Mouse (Mus musculus): ENCODE measurements around the gene Lmo7. TPM values are rescaled to one million over a fixed set of nuclear protein-coding genes. Genes with fewer than 3 reads are reported as not detected.

Gene Lmo7
- total RNA-seq, 4 experiments from 2014 or later = 111 to 135 (median 125) TPM

DNA sequence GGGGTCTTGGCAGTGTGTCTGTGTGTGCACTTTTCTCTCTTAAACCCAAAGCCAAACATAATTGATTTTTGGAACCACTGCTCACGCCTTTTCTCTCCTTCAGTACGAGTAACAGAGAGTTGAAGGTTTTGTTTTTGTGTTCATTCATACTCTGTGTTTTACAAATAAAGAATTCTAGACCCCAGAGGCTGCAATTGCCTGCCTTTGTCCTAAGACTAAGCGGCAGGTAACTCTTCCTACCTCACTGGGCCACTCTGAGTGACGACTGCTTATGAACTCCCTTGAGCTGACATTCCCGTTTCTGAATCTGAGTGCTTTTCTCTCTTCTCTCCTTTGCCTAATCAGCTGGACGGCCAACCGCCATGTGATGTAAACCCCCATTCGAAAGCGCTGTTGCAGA, 203.8 kb downstream of the Lmo7 start:
- no peak for DNase-seq (ENCODE audit: low spot score in 2 of 2)

DNA sequence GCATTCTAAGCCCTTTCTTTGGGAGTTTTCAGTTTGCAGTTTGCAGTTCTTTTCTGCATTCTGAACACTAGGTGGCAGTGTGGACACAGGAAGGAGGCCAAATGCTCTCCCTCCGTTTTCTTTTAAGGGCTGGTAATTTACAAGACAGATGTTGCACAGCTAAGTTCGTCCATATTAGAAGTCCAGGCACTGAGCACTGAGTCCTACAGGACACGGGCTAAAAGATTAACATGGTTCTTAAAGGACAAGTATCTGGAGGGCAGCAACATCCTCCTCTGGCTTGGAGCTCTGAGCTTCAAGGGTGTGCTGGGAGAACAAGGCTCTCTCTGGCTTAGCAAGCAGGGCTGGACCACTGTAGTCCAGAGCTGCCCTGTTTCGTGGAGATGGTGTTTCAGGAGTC, 213.2 kb downstream of the Lmo7 start:
- DNase-seq (ENCODE audit: low spot score in 2 of 2) = peak in 1 of 2 experiments; percentile 37

DNA sequence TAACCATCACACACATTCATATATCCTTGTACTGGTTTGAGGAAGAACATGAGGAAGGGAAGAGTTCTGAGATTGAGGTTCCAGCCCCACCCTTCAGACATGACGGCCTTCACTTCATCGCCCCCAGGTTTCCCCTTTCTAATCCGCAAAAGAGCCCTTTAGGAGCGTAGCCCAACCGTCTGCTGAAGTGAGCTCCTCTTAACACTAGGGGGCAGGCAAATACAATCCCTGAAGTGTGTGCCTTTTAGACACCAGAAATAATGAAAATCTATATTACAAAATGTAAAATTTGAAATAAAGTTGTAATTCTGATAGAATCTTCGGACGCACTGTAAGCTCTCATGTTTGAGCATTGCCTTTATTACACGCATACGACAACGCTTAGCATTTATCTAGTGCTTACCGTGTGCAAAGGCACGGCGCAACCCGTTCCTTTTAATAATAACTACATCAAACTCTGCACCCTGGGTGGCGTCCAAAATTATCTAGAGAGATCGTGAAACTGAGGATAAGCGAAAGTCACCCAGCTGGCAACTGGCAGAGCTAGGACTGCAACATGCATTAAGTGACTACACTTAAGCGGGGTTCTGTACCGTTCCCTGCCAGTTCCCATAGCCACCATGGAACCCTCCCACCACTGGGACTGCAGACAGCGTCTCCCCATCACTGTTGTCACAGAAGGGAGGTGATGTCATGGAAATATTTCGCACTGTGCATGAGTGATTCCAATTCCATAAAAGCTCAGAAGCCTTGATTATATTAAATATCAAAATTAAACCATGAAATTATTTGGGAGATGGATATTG, 217.2 kb downstream of the Lmo7 start:
- DNase-seq (ENCODE audit: low spot score in 2 of 2) = peak; percentile 41 to 55

DNA sequence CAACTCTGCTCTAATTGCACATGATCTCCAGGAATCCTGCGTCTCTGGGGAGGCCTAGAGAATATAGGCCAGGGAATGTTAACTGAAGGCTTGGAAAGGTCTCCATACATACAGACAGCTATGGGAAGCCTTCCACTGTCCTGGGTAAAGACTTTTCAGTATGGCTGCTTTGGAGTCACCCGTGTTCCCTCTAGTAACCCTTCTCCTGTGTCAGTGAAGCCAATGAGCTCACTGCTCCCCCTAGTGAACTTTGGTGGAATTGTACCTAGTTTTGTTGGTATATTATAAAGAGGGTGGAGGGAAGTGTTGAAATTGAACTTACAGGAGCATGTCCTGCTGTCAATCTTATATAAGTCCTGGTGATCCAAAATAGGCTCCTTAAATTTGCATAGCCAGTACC, 219.4 kb downstream of the Lmo7 start:
- no peak for DNase-seq (ENCODE audit: low spot score in 2 of 2)

DNA sequence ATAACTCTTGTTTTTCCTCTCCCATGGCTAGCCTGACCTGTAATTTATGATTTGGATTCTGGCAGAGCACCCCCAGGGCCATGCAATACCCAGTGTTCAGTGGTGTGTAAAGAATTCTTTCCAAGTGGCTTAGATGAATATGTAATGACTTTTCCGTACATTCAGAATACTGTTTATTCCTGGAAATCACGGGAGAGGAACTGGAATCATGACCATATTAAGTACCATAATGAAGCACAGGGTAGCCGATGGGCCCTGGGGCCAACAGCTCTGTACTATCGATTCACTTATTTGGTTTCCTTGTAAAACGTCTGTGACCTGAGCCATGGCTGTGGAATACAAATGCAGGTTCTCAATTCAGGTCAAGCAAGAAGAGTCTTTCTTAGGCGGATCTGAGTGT, 221.3 kb downstream of the Lmo7 start:
- no peak for DNase-seq (ENCODE audit: low spot score in 2 of 2)

DNA sequence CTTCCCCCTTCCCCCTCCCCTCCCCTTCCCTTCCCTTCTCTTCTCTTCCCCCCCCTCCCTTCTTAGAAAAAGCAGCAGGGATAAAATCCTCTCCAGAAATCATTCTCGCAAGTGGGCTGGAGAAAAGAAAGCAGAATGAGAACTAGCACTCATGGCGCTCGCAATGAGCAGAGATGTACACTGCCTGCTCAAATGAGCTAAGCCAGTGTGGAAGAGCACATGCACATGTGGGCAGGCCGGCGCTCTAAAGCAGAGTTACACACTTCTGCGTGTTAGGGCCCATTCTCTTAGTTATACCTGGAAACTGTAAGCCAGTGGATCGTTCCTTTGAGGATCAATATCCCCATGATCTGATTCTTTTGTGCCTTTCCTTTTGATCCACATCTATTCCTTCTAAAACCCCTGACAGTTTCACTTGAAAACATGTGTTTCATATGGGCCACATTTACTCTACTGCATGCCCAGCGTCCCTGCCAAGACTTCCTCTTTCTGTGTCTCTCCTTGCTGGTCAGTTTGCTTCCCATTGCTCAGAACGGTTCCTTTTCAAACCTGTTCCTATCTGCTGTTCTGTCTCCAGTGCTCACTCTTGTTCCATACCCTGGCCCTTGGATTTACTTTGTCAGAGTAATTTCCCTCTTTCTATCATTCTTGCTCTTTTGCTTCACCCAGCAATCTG, 224.2 kb downstream of the Lmo7 start:
- DNase-seq (ENCODE audit: low spot score in 2 of 2) = no peak

DNA sequence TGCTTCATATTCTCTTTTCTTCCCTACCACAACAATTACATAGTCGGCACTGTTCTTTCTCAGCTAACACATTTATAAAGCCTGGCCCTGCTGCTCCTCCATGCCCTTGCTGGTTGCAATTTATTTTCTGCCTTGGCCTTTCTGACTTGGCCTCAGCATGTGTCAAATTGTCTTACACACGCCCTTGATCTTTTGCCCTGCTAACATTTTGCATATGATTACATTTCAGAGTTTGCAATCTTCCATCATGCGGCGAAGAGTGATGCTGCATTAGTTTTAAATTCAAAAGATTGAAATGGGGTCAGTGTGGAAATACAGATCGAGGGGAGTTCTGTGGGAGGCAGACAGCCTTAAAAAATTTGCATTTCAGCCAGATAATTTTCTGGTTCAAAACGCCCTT, 234.6 kb downstream of the Lmo7 start:
- no peak for DNase-seq (ENCODE audit: low spot score in 2 of 2)

DNA sequence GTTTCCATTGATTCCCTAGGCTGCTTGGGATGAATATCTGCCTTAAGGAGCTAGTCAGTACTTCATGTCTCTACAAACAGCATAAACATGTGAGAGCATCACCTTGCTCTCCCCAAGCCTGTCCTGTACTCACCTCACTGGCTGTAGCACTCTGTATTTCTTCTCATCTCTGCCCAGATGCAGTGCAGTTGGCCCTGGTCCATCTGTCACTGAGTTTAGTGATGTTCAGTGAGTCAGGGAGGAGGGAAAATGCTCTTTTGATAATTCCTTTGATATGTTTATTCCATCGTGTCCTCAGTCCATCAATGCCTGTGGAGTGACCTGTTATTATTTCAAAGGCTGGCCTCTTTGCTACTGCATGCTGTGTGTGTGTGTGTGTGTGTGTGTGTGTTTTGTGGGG, 235.2 kb downstream of the Lmo7 start:
- no peak for DNase-seq (ENCODE audit: low spot score in 2 of 2)

DNA sequence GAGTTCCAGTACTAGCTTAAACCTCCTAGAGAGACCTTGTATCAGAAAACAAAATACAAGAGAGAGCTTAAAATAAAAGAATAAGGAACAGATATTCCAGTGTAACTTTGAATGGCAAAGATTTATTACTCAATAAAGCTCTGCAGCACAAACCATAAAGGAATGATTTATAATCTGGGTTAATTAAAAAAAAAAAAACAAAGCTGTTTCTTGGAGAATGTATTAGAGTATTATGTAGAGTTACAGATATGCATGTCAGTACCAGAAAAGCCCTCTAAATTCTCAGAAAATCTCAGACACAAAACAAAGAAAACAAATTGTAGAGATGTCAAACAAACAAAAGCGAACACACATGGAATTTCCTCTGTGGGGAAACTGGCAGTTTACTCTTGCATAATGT, 243.0 kb downstream of the Lmo7 start:
- DNase-seq (ENCODE audit: low spot score in 2 of 2) = no peak

DNA sequence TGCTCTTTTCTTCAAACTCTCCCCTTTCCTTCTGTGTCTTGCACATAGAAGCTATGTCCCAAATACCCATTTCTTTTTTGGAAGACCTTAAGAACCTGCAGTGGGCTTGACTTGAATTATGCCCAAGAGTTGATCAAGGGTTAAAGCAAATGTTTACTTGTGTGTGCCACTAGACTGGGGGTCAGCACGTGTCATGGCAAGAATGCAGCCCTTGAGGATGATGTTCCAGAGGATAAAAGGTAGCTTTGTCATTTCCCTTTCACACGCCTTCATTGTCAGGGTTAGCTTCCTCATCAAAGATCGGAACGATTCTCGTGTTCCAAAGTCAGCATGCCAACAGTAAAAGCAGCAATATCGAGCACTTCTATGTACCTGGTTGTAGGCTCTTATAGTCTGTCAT, 243.4 kb downstream of the Lmo7 start:
- no peak for DNase-seq (ENCODE audit: low spot score in 2 of 2)

DNA sequence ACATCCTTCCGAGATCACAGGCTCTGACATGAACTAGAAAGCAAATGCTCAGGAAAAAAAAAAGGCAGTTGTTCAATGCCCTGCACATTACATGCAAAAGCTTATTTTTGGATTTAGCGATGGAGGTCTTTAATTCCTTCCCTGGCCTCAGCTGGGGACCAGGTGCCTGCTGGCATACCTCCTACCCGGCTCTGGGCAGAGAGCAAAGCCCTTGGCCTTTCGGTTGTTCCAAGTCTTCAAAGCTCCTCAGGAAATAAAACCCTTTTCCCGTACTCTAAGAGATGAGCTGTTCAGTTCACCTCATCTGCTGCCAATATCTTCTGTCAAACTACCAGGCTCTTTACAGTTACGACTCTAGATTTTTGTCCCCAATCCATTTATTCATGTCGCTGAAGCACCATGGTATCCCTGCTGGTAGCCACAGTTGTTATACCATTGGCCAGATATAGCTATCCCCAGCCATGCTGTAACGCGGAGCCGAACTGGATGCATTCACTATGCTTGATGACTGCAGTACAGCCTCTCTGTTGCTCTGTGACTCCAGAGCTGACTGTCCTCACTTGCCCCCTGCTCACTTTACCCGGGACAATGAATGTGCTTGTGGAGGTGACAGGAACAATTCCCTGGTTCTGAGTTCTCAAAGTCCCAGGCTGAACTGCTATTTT, 246.4 kb downstream of the Lmo7 start:
- no peak for DNase-seq (ENCODE audit: low spot score in 2 of 2)

Other genes with a start within 250 kb of the Lmo7 start
- gene Tbc1d4, start 120.8 kb upstream of the Lmo7 start, total RNA-seq (2022) = 10 to 100 TPM in 3 of 4 experiments, 1 to 10 TPM in 1; 9.0 to 10.4 (median 10.1) TPM
- 10 to 100 TPM; 56.7 to 68.2 (median 65.6) TPM for gene Commd6, start 89.3 kb upstream of the Lmo7 start, total RNA-seq (2022)
- gene Uchl3, start 76.0 kb upstream of the Lmo7 start, total RNA-seq (2022) = 10 to 100 TPM; 41.6 to 48.7 (median 44.4) TPM
- under 1 TPM in 1 of 4 experiments, not detected in 3; 0.91 TPM for gene Gm9922, start 143 bp upstream of the Lmo7 start, total RNA-seq (2022)